Mouse (Mus musculus) forebrain, embryonic 16.5 days (tissue): Measurements from ENCODE around the gene Plekhh1. TPM values are rescaled to one million over a fixed set of nuclear protein-coding genes. Genes with fewer than 3 reads are reported as not detected.
"Not testable (repeated sequence)": the region's sequence is repeated elsewhere in the genome, so short reads cannot be mapped to it uniquely, and the experiment has no call there.

Experiments used
- ATAC-seq: fragments of 200-750 bp; cut with Nextera tagmentation; 2 replicates; pipeline ENCODE4 v1.8.0; 2017; ENCODE audit warnings: mild to moderate bottlenecking, moderate library complexity
- H3K27ac ChIP-seq: fragments of 300-500 bp; sonication (generic); 2 replicates; pipeline ENCODE4 v1.5.1; 2014; ENCODE audit warnings: low read length, control low read depth
- H3K27me3 ChIP-seq: fragments of 300-500 bp; sonication (generic); replicated peaks from 2 replicates; pipeline ENCODE4 v1.6.1; 2014; ENCODE audit warnings: low read length; ENCODE audit not compliant: control insufficient read depth, insufficient read depth
- H3K36me3 ChIP-seq: fragments of 300-500 bp; sonication (generic); 2 replicates; pipeline ENCODE4 v1.6.1; 2014; ENCODE audit not compliant: control insufficient read depth, insufficient read depth
- H3K4me1 ChIP-seq: fragments of 300-500 bp; sonication (generic); replicated peaks from 2 replicates; pipeline ENCODE4 v1.6.1; 2014; ENCODE audit warnings: low read length; ENCODE audit not compliant: control insufficient read depth, insufficient read depth
- H3K4me2 ChIP-seq: fragments of 300-500 bp; sonication (generic); 2 replicates; pipeline ENCODE4 v1.6.1; 2014; ENCODE audit warnings: mild to moderate bottlenecking, low read length, control low read depth
- H3K4me3 ChIP-seq: fragments of 300-500 bp; sonication (generic); replicated peaks from 2 replicates; pipeline ENCODE4 v1.5.1; 2014; ENCODE audit warnings: mild to moderate bottlenecking, low read length, control low read depth
- H3K9ac ChIP-seq: fragments of 300-500 bp; sonication (generic); replicated peaks from 2 replicates; pipeline ENCODE4 v1.6.1; 2014; ENCODE audit warnings: low read depth, low read length, control low read depth
- H3K9me3 ChIP-seq: fragments of 300-500 bp; sonication (generic); 2 replicates; pipeline ENCODE4 v1.6.1; 2016; ENCODE audit warnings: low read length; ENCODE audit not compliant: control insufficient read depth
- WGBS: fragments of 180-500 bp; shearing (Covaris S2); extraction: QIAGEN DNeasy Blood & Tissue Kit; methylation state at CpG from one replicate; pipeline ENCODE4 v1.1.7; 2014; 5-methylcytosine and 5-hydroxymethylcytosine counted together
- polyA plus RNA-seq: library from polyadenylated mRNA; unstranded; fragments of >200 nt; fragmentation: Nextera tagmentation; extraction: Ambion mirVana; gene quantifications from 2 replicates; pipeline ENCODE4 v1.2.1, GENCODE M21; 2015

Gene Plekhh1
- polyA plus RNA-seq, 1 experiment from 2014 or later: 2.5 TPM

GRCm38 (mm10) chr12:79017994-79018399 is 11.0 kb upstream of the Plekhh1 start:
- Histone ChIP-seq H3K36me3 (no peaks in the 10 kb centered on the region), H3K9me3 (no peaks in the 10 kb centered on the region), H3K27ac (no peak overlapping the region), H3K4me3 (no peak overlapping the region), H3K4me1 (no peaks in the 10 kb centered on the region), H3K27me3 (no peaks in the 10 kb centered on the region), H3K9ac (no peak overlapping the region), H3K4me2 (no peak overlapping the region)
- ATAC-seq: no peak
- WGBS: 39% methylated on average over 4 of the region's 4 CpGs

GRCm38 (mm10) chr12:79021902-79022301 is 7.1 kb upstream of the Plekhh1 start:
- Histone ChIP-seq H3K27ac (no peak overlapping the region), H3K36me3 (no peaks in the 10 kb centered on the region), H3K9ac (no peak overlapping the region), H3K4me1 (no peaks in the 10 kb centered on the region), H3K27me3 (no peaks in the 10 kb centered on the region), H3K4me2 (no peak overlapping the region), H3K4me3 (no peak overlapping the region), H3K9me3 (no peaks in the 10 kb centered on the region)
- WGBS: 78% methylated on average over 1 of the region's 1 CpGs
- ATAC-seq: no peak

- WGBS: 6% methylated on average over 3 of the region's 3 CpGs
- H3K4me3 ChIP-seq: no peak overlapping the region
- no peaks in the 10 kb centered on the region for H3K27me3 ChIP-seq
- no peak overlapping the region for H3K27ac ChIP-seq
- H3K4me1 ChIP-seq: no peaks in the 10 kb centered on the region
- ATAC-seq: peak; percentile 43; the same call in 1 of the 2 replicates
- H3K4me2 ChIP-seq: no peak overlapping the region
- H3K9me3 ChIP-seq: no peaks in the 10 kb centered on the region
- H3K9ac ChIP-seq: no peak overlapping the region
- no peaks in the 10 kb centered on the region for H3K36me3 ChIP-seq
Measured at GRCm38 (mm10) chr12:79022882-79023281, 6.1 kb upstream of the Plekhh1 start.

GRCm38 (mm10) chr12:79027526-79027925 is 1.4 kb upstream of the Plekhh1 start:
- H3K9ac ChIP-seq, ATAC-seq, H3K36me3 ChIP-seq, H3K27me3 ChIP-seq, H3K9me3 ChIP-seq, H3K4me2 ChIP-seq, H3K27ac ChIP-seq, H3K4me3 ChIP-seq: not testable (repeated sequence)
- H3K4me1 ChIP-seq: peaks cover 12% of the 10 kb centered on the region; the same call in 1 of the 2 replicates
- 91% methylated on average over 8 of the region's 8 CpGs for WGBS

GRCm38 (mm10) chr12:79034331-79034730 is 5.4 kb downstream of the Plekhh1 start:
- Histone ChIP-seq H3K36me3 (no peaks in the 10 kb centered on the region), H3K4me2 (no peak overlapping the region), H3K9ac (no peak overlapping the region), H3K27me3 (no peaks in the 10 kb centered on the region), H3K4me1 (peaks cover 5% of the 10 kb centered on the region; the same call in 1 of the 2 replicates), H3K27ac (no peak overlapping the region), H3K4me3 (no peak overlapping the region), H3K9me3 (no peaks in the 10 kb centered on the region)
- WGBS: 100% methylated on average over 2 of the region's 2 CpGs
- ATAC-seq: no peak

- H3K27ac ChIP-seq: no peak overlapping the region
- no peak overlapping the region for H3K4me3 ChIP-seq
- H3K9ac ChIP-seq: no peak overlapping the region
- no peaks in the 10 kb centered on the region for H3K4me1 ChIP-seq
- WGBS: 53% methylated on average over 3 of the region's 3 CpGs
- no peak for ATAC-seq
- no peaks in the 10 kb centered on the region for H3K36me3 ChIP-seq
- H3K9me3 ChIP-seq: no peaks in the 10 kb centered on the region
- no peaks in the 10 kb centered on the region for H3K27me3 ChIP-seq
- H3K4me2 ChIP-seq: no peak overlapping the region
Measured at GRCm38 (mm10) chr12:79035349-79035748, 6.4 kb downstream of the Plekhh1 start.

GRCm38 (mm10) chr12:79039708-79040107 is 10.7 kb downstream of the Plekhh1 start:
- no peaks in the 10 kb centered on the region for H3K9me3 ChIP-seq
- no peaks in the 10 kb centered on the region for H3K4me1 ChIP-seq
- no peak overlapping the region for H3K4me3 ChIP-seq
- no peaks in the 10 kb centered on the region for H3K27me3 ChIP-seq
- WGBS: 77% methylated on average over 8 of the region's 8 CpGs
- no peak for ATAC-seq
- no peak overlapping the region for H3K9ac ChIP-seq
- no peak overlapping the region for H3K4me2 ChIP-seq
- no peak overlapping the region for H3K27ac ChIP-seq
- no peaks in the 10 kb centered on the region for H3K36me3 ChIP-seq

- Histone ChIP-seq H3K36me3 (no peaks in the 10 kb centered on the region), H3K27me3 (no peaks in the 10 kb centered on the region), H3K9me3 (no peaks in the 10 kb centered on the region), H3K27ac (no peak overlapping the region), H3K9ac (no peak overlapping the region), H3K4me1 (no peaks in the 10 kb centered on the region), H3K4me3 (no peak overlapping the region), H3K4me2 (no peak overlapping the region)
- 93% methylated on average over 11 of the region's 11 CpGs for WGBS
- ATAC-seq: no peak
Measured at GRCm38 (mm10) chr12:79040201-79040827, 11.4 kb downstream of the Plekhh1 start.

- no peaks in the 10 kb centered on the region for H3K27me3 ChIP-seq
- no peak for ATAC-seq
Measured at GRCm38 (mm10) chr12:79041436-79041835, 12.5 kb downstream of the Plekhh1 start.

GRCm38 (mm10) chr12:79044668-79045067 is 15.7 kb downstream of the Plekhh1 start:
- no peak overlapping the region for H3K4me2 ChIP-seq
- no peaks in the 10 kb centered on the region for H3K9me3 ChIP-seq
- ATAC-seq: no peak
- no peaks in the 10 kb centered on the region for H3K36me3 ChIP-seq
- no peak overlapping the region for H3K4me3 ChIP-seq
- H3K9ac ChIP-seq: no peak overlapping the region
- WGBS: 89% methylated on average over 8 of the region's 8 CpGs
- H3K4me1 ChIP-seq: no peaks in the 10 kb centered on the region
- no peak overlapping the region for H3K27ac ChIP-seq
- H3K27me3 ChIP-seq: no peaks in the 10 kb centered on the region

More at GRCm38 (mm10) chr12:79041436-79041835, 12.5 kb downstream of the Plekhh1 start:
- no peaks in the 10 kb centered on the region for H3K9me3 ChIP-seq
- H3K9ac ChIP-seq: no peak overlapping the region
- H3K27ac ChIP-seq: no peak overlapping the region
- no peak overlapping the region for H3K4me3 ChIP-seq
- no peak overlapping the region for H3K4me2 ChIP-seq
- no peaks in the 10 kb centered on the region for H3K36me3 ChIP-seq
- H3K4me1 ChIP-seq: no peaks in the 10 kb centered on the region
